Mouse (Mus musculus) ES-Bruce4 (cell line): ENCODE measurements at regions not wholly inside any gene's neighbourhood (a gene's known extent, or its start where the extent isn't known, plus 50 kb on each side); places are given as distances from the start of the nearest gene placed in this dataset.

Source experiments
- H3K27ac ChIP-seq: 2 replicates; pipeline ENCODE4 v1.5.1; 2012; ENCODE audit warnings: low read length, inconsistent platforms; ENCODE audit not compliant: insufficient read depth
- H3K27me3 ChIP-seq: 2 replicates; pipeline ENCODE4 v1.6.1; 2012; ENCODE audit warnings: mild to moderate bottlenecking, low read length, inconsistent platforms; ENCODE audit not compliant: control insufficient read depth, poor library complexity, insufficient read depth, severe bottlenecking
- H3K36me3 ChIP-seq: 2 replicates; pipeline ENCODE4 v1.6.1; 2012; ENCODE audit warnings: inconsistent platforms, mild to moderate bottlenecking, low read length, moderate library complexity; ENCODE audit not compliant: control insufficient read depth, poor library complexity, insufficient read depth, severe bottlenecking
- H3K4me1 ChIP-seq: one replicate; pipeline ENCODE4 v1.8.1; 2011; ENCODE audit warnings: low read length; ENCODE audit not compliant: control insufficient read depth, insufficient read depth
- H3K4me3 ChIP-seq: 2 replicates; pipeline ENCODE4 v1.5.1; 2011; ENCODE audit warnings: low read depth, mild to moderate bottlenecking, low read length
- H3K9ac ChIP-seq: 2 replicates; pipeline ENCODE4 v1.6.1; 2012; ENCODE audit warnings: low read depth, mild to moderate bottlenecking, inconsistent platforms; ENCODE audit not compliant: poor library complexity, severe bottlenecking
- H3K9me3 ChIP-seq: replicated peaks from 2 replicates; pipeline ENCODE4 v1.6.1; 2012; ENCODE audit warnings: mild to moderate bottlenecking, low read length, inconsistent platforms; ENCODE audit not compliant: control insufficient read depth, poor library complexity, insufficient read depth, severe bottlenecking
- CTCF ChIP-seq: IDR thresholded peaks from one replicate; pipeline ENCODE4 v1.8.1; 2011; ENCODE audit warnings: low read depth, low read length
- EP300 ChIP-seq: IDR thresholded peaks from 2 replicates; pipeline ENCODE4 v1.6.1; 2011; ENCODE audit warnings: low read depth, low read length; ENCODE audit not compliant: insufficient read depth
- POLR2A ChIP-seq: IDR thresholded peaks from one replicate; pipeline ENCODE4 v1.8.1; 2011; ENCODE audit warnings: low read length; ENCODE audit not compliant: insufficient read depth

DNA sequence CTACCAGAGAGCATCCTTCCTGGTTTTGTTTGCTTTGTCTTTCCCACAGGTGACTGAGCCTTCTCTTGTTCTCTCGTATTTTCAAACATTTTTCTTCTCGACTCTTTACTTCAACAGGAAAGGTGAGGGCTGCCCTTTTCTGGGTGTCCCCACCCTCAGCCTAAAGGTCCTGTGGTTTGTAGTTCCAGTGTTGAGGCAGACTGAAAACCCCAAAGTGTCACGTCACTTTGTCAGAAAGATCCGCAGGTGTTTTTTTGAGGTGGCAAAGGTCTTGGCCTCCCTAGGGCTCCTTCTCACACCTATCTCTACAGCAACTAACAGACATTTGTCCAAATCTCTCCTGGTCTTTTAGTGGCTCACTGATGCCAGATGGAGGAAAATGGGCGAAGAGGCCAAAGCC is 191.5 kb upstream of the 4930412O13Rik start:
- no peaks in the 10 kb centered on the region for H3K4me1 ChIP-seq
- H3K9ac ChIP-seq: no peak overlapping the region
- no peaks in the 10 kb centered on the region for H3K9me3 ChIP-seq
- H3K27me3 ChIP-seq: no peaks in the 10 kb centered on the region
- no peak overlapping the region for H3K27ac ChIP-seq
- TF ChIP-seq EP300: no peak
- TF ChIP-seq CTCF: no peak
- TF ChIP-seq POLR2A: no peak
- no peaks in the 10 kb centered on the region for H3K36me3 ChIP-seq
- H3K4me3 ChIP-seq: no peak overlapping the region

DNA sequence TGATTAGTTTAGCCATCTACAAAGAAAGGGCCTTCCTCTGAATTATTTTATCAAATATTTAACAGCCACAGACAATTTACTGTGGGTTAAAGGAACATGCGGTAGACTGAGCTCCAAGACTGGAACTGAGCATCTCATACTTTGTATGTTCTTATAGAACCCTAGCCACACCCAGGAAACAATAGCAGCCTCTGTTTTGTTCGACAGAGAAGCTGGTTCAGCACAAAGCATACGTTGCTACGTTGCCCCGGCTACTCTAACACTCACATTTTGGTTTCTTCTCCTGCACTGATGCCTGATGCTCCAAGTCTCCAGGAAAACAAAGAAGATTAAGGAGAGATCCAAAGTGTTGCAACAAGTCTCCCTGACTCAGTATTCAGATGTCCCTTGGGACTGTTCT is 189.5 kb upstream of the 4930412O13Rik start:
- Histone ChIP-seq H3K27ac (no peak overlapping the region), H3K9me3 (no peaks in the 10 kb centered on the region), H3K27me3 (no peaks in the 10 kb centered on the region; the same call in 1 of the 2 replicates), H3K4me1 (no peaks in the 10 kb centered on the region), H3K36me3 (no peaks in the 10 kb centered on the region), H3K9ac (no peak overlapping the region), H3K4me3 (no peak overlapping the region)
- TF ChIP-seq CTCF: no peak
- no peak for TF ChIP-seq EP300
- no peak for TF ChIP-seq POLR2A

DNA sequence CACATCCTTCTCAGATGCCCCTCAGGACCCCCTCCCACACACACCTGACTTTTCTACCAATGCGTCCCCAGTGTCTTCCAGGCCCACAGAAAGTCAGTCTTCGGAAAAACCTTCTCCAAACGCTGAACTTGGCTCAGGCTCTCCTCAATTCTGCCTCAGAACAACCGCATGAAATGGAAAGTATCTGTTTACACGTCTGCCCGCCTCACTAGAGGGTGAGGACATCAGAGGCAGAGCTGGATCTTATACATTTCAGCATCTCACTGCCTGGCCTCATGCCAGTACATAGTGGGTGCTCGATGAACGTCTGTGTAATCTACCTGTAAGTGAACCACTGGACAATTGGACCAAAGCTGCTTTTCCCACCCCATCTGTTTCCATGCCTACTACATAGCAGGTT is 189.1 kb upstream of the 4930412O13Rik start:
- Histone ChIP-seq H3K27me3 (no peaks in the 10 kb centered on the region; the same call in 1 of the 2 replicates), H3K4me3 (no peak overlapping the region), H3K27ac (no peak overlapping the region), H3K9ac (no peak overlapping the region), H3K4me1 (no peaks in the 10 kb centered on the region), H3K9me3 (no peaks in the 10 kb centered on the region), H3K36me3 (no peaks in the 10 kb centered on the region)
- TF ChIP-seq CTCF (no peak), EP300 (no peak), POLR2A (no peak)

DNA sequence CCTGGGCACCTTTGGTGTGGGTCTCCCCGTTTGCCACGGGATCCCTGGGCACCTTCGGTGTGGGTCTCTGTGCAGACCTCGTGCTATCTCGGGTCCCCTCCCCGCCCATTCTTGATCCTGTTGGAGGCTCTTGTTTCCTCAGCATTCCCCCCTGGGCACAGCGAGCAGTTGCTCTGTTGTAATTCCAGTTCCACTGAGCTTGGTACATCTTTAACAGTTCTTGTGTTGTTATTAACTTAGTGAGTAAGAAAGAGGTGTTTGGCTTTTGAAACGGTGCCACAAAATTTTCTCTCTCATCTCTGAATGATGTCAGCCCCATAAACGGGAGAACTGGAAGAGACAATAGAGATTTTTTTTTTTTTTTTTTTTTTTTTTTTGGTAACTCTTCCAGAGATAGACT is 187.7 kb upstream of the 4930412O13Rik start:
- TF ChIP-seq POLR2A (no peak), CTCF (no peak), EP300 (no peak)
- H3K9me3 ChIP-seq: no peaks in the 10 kb centered on the region
- H3K9ac ChIP-seq: no peak overlapping the region
- no peaks in the 10 kb centered on the region for H3K4me1 ChIP-seq
- H3K4me3 ChIP-seq: no peak overlapping the region
- no peaks in the 10 kb centered on the region; the same call in 1 of the 2 replicates for H3K27me3 ChIP-seq
- no peak overlapping the region for H3K27ac ChIP-seq
- no peaks in the 10 kb centered on the region for H3K36me3 ChIP-seq

DNA sequence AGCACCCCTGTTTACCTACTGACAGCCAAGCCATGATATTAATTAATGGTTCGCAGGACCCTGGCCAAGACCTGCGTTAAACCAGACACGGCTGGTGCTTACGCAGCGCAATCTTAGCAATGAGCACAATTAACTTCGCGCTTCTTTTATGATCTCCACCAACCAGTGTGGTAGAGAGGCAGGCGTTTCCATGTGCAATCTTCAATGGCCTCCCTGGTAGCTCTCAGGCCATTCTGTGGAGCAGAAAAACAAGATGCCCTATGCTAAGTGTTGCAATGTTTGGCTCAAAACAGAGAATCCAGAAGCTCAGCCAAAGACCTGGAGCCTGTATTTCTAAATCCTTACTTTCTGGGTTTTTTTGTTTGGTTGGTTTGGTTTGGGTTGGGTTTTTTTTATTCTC is 186.9 kb upstream of the 4930412O13Rik start:
- H3K27me3 ChIP-seq: no peaks in the 10 kb centered on the region; the same call in 1 of the 2 replicates
- no peaks in the 10 kb centered on the region for H3K9me3 ChIP-seq
- H3K36me3 ChIP-seq: no peaks in the 10 kb centered on the region
- no peak overlapping the region for H3K9ac ChIP-seq
- H3K4me1 ChIP-seq: no peaks in the 10 kb centered on the region
- H3K4me3 ChIP-seq: no peak overlapping the region
- TF ChIP-seq POLR2A: no peak
- TF ChIP-seq CTCF: no peak
- no peak for TF ChIP-seq EP300
- no peak overlapping the region for H3K27ac ChIP-seq

DNA sequence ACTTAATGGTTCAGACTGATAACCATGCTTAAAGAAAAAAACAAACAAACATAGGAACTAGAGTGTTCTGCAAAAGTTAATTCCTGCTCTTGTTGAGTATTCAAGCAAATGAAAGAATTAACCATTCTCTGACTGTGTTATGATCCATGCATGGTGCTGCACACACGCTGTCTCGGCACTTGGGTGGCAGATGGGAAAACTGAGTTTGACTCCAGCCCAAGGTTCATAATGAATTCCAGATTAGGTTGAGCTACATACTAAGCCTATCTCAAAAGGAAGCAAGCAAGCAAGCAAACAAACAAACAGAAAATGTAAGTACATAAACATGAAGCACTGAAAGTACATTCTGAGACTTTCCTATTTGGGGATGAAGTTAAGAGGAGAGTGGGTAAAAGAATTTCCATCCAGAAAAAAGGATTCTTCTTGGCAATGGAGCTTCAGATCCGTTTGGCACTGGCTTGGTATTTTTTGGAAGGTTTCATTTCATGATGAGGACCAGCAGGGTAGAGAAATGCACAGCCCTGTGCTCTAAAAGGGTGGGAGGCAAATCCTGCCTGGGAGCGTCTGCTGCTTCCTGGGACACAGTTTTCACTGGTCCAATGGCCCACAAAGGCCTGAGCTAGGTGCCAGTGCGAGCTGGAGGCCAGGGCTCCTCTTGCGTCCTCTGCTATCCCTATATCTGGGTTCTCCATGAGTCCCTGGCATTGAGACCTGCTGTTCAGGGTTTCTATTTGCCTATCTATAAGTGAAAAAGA is 183.3 kb upstream of the 4930412O13Rik start:
- Histone ChIP-seq H3K36me3 (no peaks in the 10 kb centered on the region), H3K27me3 (no peaks in the 10 kb centered on the region; the same call in 1 of the 2 replicates), H3K4me3 (no peak overlapping the region), H3K9ac (no peak overlapping the region), H3K9me3 (no peaks in the 10 kb centered on the region), H3K4me1 (no peaks in the 10 kb centered on the region), H3K27ac (no peak overlapping the region)
- no peak for TF ChIP-seq EP300
- TF ChIP-seq POLR2A: no peak
- no peak for TF ChIP-seq CTCF
